Mouse (Mus musculus): ENCODE data around the gene Gpha2. TPM values are rescaled to one million over a fixed set of nuclear protein-coding genes. Genes with fewer than 3 reads are reported as not detected.

Gpha2 gene
- total and polyA plus RNA-seq, 2 experiments from 2014 or later: not detected

DNA sequence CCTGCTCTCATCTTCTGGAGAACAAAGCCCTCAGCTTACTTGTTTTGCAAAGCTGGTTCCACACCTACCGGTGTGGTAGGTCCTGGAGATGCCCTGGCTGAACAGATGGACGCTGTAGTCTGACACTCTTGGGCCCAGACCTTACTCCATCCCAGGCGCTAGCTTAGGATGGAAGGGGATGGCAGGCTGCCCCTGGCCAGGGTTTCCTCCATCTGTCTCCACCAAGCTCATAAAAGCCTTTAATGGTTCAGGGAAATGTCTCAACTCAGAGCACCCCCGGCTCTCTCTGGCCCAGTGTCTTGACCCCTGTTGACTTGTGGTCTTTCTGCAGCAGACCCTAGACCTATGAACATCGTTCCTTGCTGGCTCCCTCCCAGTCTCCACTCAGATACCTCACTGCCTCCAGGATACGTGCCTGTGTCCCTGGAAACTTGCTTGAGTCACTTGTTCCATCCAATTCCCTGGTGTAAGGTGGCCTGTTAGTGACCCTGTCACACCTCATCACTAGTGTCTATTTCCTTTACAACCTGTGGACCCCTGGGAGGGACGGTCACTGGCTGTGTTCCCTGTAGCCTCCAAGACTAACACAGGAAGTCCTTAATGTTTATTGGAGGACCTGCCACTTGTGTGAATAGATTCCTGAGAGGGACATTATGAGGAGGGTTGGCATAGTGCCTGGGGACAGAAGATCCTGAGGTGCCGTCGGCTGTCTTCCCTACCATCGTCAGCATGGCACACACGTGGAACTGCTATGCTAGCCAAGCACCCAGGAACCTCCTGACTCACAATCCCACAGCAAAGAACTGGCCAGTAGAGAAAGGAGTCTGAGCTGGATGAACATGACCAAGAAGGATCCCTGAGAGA is 41.4 kb downstream of the Gpha2 start:
- peak; percentile 38 for DNase-seq (ENCODE audit: low spot score)
- no peak for TF ChIP-seq CTCF (IDR thresholded peaks at IDR 0.05)
- Histone ChIP-seq H3K4me3 (ENCODE audit: low read depth, low read length) (no peak overlapping the region), H3K36me3 (ENCODE audit: insufficient read depth, low read length) (0 out of 2 replicates have a peak, but pooled peaks cover under 1% of the 10 kb centered on the region), H3K9me3 (ENCODE audit: low read length) (no peaks in the 10 kb centered on the region), H3K27me3 (ENCODE audit: insufficient read depth, low read length) (no peaks in the 10 kb centered on the region), H3K9ac (replicated peaks; ENCODE audit: low read length, poor library complexity, severe bottlenecking) (no peak overlapping the region), H3K4me2 (ENCODE audit: low read depth, low read length, poor library complexity, severe bottlenecking) (no peak overlapping the region), H3K27ac (ENCODE audit: low read depth, low read length) (no peak overlapping the region), H3K4me1 (ENCODE audit: insufficient read depth, low read length) (no peaks in the 10 kb centered on the region)
- no peak for ATAC-seq (ENCODE audit: low FRiP score)
- WGBS: 79% methylated on average over 11 of the region's 11 CpGs

GRCm38 (mm10) chr19:6268170-6268528 is 42.0 kb downstream of the Gpha2 start:
- WGBS: 16% methylated on average over 8 of the region's 8 CpGs
- H3K4me1 ChIP-seq (ENCODE audit: insufficient read depth, low read length): no peaks in the 10 kb centered on the region
- peak; percentile 84 for TF ChIP-seq CTCF (IDR thresholded peaks at IDR 0.05)
- H3K9ac ChIP-seq (replicated peaks; ENCODE audit: low read length, poor library complexity, severe bottlenecking): no peak overlapping the region
- no peaks in the 10 kb centered on the region for H3K27me3 ChIP-seq (ENCODE audit: insufficient read depth, low read length)
- DNase-seq (ENCODE audit: low spot score): peak; percentile 88
- no peak overlapping the region for H3K4me3 ChIP-seq (ENCODE audit: low read depth, low read length)
- H3K9me3 ChIP-seq (ENCODE audit: low read length): no peaks in the 10 kb centered on the region
- no peak overlapping the region for H3K27ac ChIP-seq (ENCODE audit: low read depth, low read length)
- no peak for ATAC-seq (ENCODE audit: low FRiP score)
- no peak overlapping the region for H3K4me2 ChIP-seq (ENCODE audit: low read depth, low read length, poor library complexity, severe bottlenecking)
- H3K36me3 ChIP-seq (ENCODE audit: insufficient read depth, low read length): no peaks in the 10 kb centered on the region

DNA sequence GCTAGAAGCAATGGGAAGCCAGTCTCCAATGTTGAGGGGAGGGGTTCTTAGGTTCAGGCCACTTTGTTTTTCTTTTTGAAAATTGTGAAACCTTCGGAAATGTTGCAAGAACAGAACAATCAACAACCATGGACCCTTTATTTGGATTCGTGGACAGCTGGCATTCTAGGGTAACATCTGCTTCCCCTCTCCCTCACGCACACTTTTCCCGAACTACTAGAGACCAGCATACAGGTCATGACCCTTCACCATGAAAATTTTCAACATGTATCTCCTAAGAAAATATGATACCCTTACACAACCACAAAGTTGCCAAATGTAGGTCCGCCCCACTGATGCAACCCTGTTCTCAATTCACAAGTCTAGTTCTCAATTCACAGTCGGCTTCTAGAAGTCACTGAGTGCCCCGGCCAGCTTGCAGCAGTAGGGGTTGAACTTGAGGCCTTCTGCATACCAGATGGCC is 42.5 kb downstream of the Gpha2 start:
- no peaks in the 10 kb centered on the region for H3K4me1 ChIP-seq (ENCODE audit: insufficient read depth, low read length)
- no peaks in the 10 kb centered on the region for H3K36me3 ChIP-seq (ENCODE audit: insufficient read depth, low read length)
- no peak for TF ChIP-seq CTCF (IDR thresholded peaks at IDR 0.05)
- no peaks in the 10 kb centered on the region for H3K9me3 ChIP-seq (ENCODE audit: low read length)
- H3K27ac ChIP-seq (ENCODE audit: low read depth, low read length): no peak overlapping the region
- DNase-seq (ENCODE audit: low spot score) (no peak), ATAC-seq (ENCODE audit: low FRiP score) (no peak)
- 86% methylated on average over 7 of the region's 7 CpGs for WGBS
- no peak overlapping the region for H3K9ac ChIP-seq (replicated peaks; ENCODE audit: low read length, poor library complexity, severe bottlenecking)
- H3K4me3 ChIP-seq (ENCODE audit: low read depth, low read length): no peak overlapping the region
- H3K27me3 ChIP-seq (ENCODE audit: insufficient read depth, low read length): no peaks in the 10 kb centered on the region
- no peak overlapping the region for H3K4me2 ChIP-seq (ENCODE audit: low read depth, low read length, poor library complexity, severe bottlenecking)

GRCm38 (mm10) chr19:6269798-6270475 is 43.8 kb downstream of the Gpha2 start:
- 89% methylated on average over 8 of the region's 8 CpGs for WGBS
- no peak for TF ChIP-seq CTCF (IDR thresholded peaks at IDR 0.05)
- no peak overlapping the region for H3K4me2 ChIP-seq (ENCODE audit: low read depth, low read length, poor library complexity, severe bottlenecking)
- H3K4me3 ChIP-seq (ENCODE audit: low read depth, low read length): no peak overlapping the region
- no peak overlapping the region for H3K27ac ChIP-seq (ENCODE audit: low read depth, low read length)
- no peak for DNase-seq (ENCODE audit: low spot score)
- no peaks in the 10 kb centered on the region for H3K4me1 ChIP-seq (ENCODE audit: insufficient read depth, low read length)
- H3K9me3 ChIP-seq (ENCODE audit: low read length): no peaks in the 10 kb centered on the region
- H3K27me3 ChIP-seq (ENCODE audit: insufficient read depth, low read length): no peaks in the 10 kb centered on the region
- no peak for ATAC-seq (ENCODE audit: low FRiP score)
- H3K9ac ChIP-seq (replicated peaks; ENCODE audit: low read length, poor library complexity, severe bottlenecking): no peak overlapping the region
- H3K36me3 ChIP-seq (ENCODE audit: insufficient read depth, low read length): no peaks in the 10 kb centered on the region

- TF ChIP-seq CTCF (IDR thresholded peaks at IDR 0.05): no peak
- H3K9ac ChIP-seq (replicated peaks; ENCODE audit: low read length, poor library complexity, severe bottlenecking): no peak overlapping the region
Measured at GRCm38 (mm10) chr19:6270661-6271060, 44.5 kb downstream of the Gpha2 start.

GRCm38 (mm10) chr19:6271206-6271605 is 45.0 kb downstream of the Gpha2 start:
- no peak overlapping the region for H3K27ac ChIP-seq (ENCODE audit: low read depth, low read length)
- ATAC-seq (ENCODE audit: low FRiP score) (no peak), DNase-seq (ENCODE audit: low spot score) (no peak)
- H3K4me2 ChIP-seq (ENCODE audit: low read depth, low read length, poor library complexity, severe bottlenecking): no peak overlapping the region
- H3K9me3 ChIP-seq (ENCODE audit: low read length): no peaks in the 10 kb centered on the region
- no peaks in the 10 kb centered on the region for H3K36me3 ChIP-seq (ENCODE audit: insufficient read depth, low read length)
- no peaks in the 10 kb centered on the region for H3K4me1 ChIP-seq (ENCODE audit: insufficient read depth, low read length)
- no peak overlapping the region for H3K9ac ChIP-seq (replicated peaks; ENCODE audit: low read length, poor library complexity, severe bottlenecking)
- 36% methylated on average over 8 of the region's 8 CpGs for WGBS
- no peaks in the 10 kb centered on the region for H3K27me3 ChIP-seq (ENCODE audit: insufficient read depth, low read length)
- H3K4me3 ChIP-seq (ENCODE audit: low read depth, low read length): no peak overlapping the region
- TF ChIP-seq CTCF (IDR thresholded peaks at IDR 0.05): no peak

More at GRCm38 (mm10) chr19:6270661-6271060, 44.5 kb downstream of the Gpha2 start:
- DNase-seq (ENCODE audit: low spot score) (no peak), ATAC-seq (ENCODE audit: low FRiP score) (no peak)
- WGBS: 54% methylated on average over 9 of the region's 9 CpGs
- H3K27me3 ChIP-seq (ENCODE audit: insufficient read depth, low read length): no peaks in the 10 kb centered on the region
- no peak overlapping the region for H3K27ac ChIP-seq (ENCODE audit: low read depth, low read length)
- H3K4me1 ChIP-seq (ENCODE audit: insufficient read depth, low read length): no peaks in the 10 kb centered on the region
- no peak overlapping the region for H3K4me2 ChIP-seq (ENCODE audit: low read depth, low read length, poor library complexity, severe bottlenecking)
- H3K9me3 ChIP-seq (ENCODE audit: low read length): no peaks in the 10 kb centered on the region
- H3K36me3 ChIP-seq (ENCODE audit: insufficient read depth, low read length): no peaks in the 10 kb centered on the region
- no peak overlapping the region for H3K4me3 ChIP-seq (ENCODE audit: low read depth, low read length)

All from midbrain, postnatal 0 days (tissue).